Mouse (Mus musculus) spleen, adult 10 weeks (tissue): ENCODE data around the gene Egfr. TPM values are rescaled to one million over a fixed set of nuclear protein-coding genes. Genes with fewer than 3 reads are reported as not detected.

Experiments
- polyA plus RNA-seq: library from polyadenylated mRNA; stranded (reverse); fragments of 350-450 nt; fragmentation: Illumina TruSeq; extraction: RNeasy Lipid Tissue Mini Kit (QIAGEN cat#74804); gene quantifications from one replicate; pipeline ENCODE4 v1.2.3, GENCODE M21; 2015; ENCODE audit warnings: low replicate concordance; ENCODE audit not compliant: insufficient read depth

Gene Egfr
- 2.4 TPM for polyA plus RNA-seq

GRCm38 (mm10) chr11:16752007-16752348 lies at the start of gene Egfr:
Gene Egfr, plus strand, starts transcription at chr11:16752203.

GRCm38 (mm10) chr11:16950976-16951760 lies 199.2 kb downstream of the Egfr start, which contains the start of gene Fbxo48:
Gene Fbxo48, plus strand, starts transcription at chr11:16951375.

Other genes starting within 250 kb of the Egfr start
- 51.1 TPM for gene Sec61g, start 243.7 kb upstream of the Egfr start, polyA plus RNA-seq
- 9.4 TPM for gene Fbxo48, start 199.2 kb downstream of the Egfr start, polyA plus RNA-seq